Mouse (Mus musculus) adrenal gland, postnatal 36 days (tissue): ENCODE data around the gene Cog3. TPM values are rescaled to one million over a fixed set of nuclear protein-coding genes. Genes with fewer than 3 reads are reported as not detected.
"Not testable (repeated sequence)": the region's sequence is repeated elsewhere in the genome, so short reads cannot be mapped to it uniquely, and the experiment has no call there.

Source experiments
- DNase-seq, 2 experiments: peaks; one replicate each; pipeline ENCODE4 v3.0.0; 2021; ENCODE audit warnings: mixed read lengths in 1 of 2
- long read RNA-seq, 2 experiments: library from polyadenylated mRNA; stranded (forward); transcript quantifications; one replicate each; pipeline ENCODE4 v2.0.0; 2021; ENCODE audit warnings: borderline sequencing depth in 2 of 2
- total RNA-seq, 2 experiments: library from RNA; stranded (reverse); gene quantifications; 2 replicates each; pipeline ENCODE4 v1.2.3; 2021

The Cog3 gene
- 10 to 100 TPM; 26.5 to 33.3 TPM for total RNA-seq
- long read RNA-seq, experiment 1, full-length matches to known transcripts: 6 of 20 reads
- long read RNA-seq, experiment 1, partial matches to known transcripts: 12 of 20 reads
- long read RNA-seq, experiment 1, other reads (novel, unspliced or antisense): 2 of 20 reads
- long read RNA-seq, experiment 2, full-length matches to known transcripts: 3 of 5 reads
- long read RNA-seq, experiment 2, partial matches to known transcripts: 1 of 5 reads
- long read RNA-seq, experiment 2, other reads (novel, unspliced or antisense): 1 of 5 reads

- peak; percentile 99 for DNase-seq
Observed at GRCm38 (mm10) chr14:75753991-75754817, at the start of gene Cog3. Gene Cog3, minus strand, starts transcription at chr14:75754517.

DNA sequence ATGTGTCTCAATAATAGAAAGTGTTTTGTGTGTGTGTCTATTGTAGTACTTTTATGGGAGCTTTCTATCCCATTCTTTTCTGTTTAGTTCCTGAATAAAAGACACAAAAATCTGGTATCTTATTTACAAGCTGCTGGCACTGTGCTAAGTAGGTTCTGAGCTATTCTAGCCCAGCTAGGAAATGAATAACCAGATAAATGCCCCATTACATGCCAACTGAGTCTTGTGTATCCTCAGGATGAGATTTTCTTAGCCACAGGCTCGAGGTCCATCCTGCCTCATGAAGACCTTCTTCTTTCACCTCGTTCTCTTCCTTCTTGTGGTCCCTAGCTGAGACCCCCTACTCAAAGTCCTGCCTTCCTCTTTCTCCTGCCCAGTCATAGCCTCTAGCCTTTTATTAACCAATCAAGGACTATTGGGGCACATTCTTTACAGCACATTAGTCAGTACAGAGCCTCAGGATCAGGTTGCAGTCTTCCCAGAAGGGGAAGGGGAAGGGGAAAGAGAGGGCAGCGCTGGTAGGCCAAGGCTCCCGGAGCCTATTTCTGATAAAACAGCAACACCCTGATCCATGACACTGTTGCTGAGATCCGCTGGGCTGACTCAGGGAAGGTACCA lies 43.6 kb upstream of the Cog3 start:
- no peak for DNase-seq

DNA sequence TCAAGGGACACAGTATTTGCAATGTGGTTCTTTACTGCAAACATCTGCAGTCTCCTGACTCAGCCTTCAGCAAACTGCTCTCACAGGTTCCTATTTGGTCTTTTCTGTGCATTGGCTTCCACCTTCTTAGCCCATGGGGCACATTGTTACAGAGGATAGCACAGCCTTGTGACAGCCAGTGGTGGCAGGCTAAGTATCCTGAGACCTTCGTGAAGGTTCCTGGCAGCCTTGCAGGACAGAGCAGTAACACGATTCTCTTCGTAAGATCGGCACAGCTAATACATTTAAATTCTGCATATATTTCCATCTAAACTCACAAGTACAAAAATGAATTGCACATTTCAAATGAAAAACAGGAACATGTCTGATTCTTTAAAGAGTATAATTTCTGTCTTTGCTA lies 41.6 kb upstream of the Cog3 start:
- no peak for DNase-seq

DNA sequence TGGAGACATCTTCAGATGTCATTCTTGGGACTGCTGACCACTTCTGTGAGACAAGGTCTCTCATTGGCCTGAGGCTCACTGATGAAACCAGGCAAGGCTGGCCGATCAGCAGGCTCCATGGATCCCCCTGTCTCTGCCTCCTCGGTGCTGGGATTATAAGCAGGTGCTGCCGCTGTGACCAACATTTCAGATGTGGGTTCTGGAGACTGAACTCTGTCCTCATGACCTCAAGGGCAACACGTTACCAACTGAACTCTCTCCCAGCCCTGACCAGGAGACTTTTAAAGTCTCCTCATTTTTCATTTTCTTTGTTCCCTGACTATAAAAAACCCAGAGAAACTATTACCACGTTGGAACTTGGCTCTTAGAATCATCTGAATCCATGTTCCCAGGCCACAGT lies 40.4 kb upstream of the Cog3 start:
- no peak for DNase-seq

- DNase-seq: no peak
Observed at GRCm38 (mm10) chr14:75794324-75794723, 40.0 kb upstream of the Cog3 start.

- no peak for DNase-seq
Observed at GRCm38 (mm10) chr14:75793110-75793509, 38.8 kb upstream of the Cog3 start.

DNA sequence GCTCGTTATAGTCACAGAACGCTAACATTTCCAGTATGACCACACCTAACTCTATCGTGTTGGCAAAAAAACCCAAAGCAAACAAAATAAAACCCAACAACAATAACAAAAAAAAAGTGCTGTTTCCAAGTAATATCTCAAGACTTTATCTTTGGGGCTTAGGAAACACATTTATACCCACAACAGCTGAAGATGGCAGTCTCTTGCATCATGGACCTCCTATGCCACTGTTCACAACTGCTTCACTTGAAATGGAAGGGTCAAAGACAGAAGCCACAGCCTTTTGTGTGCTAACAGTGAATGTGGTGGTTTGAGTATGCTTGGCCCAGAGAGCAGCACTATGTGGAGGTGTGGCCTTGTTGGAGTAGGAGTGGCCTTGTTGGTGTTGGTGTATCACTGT lies 37.1 kb upstream of the Cog3 start:
- DNase-seq: no peak

GRCm38 (mm10) chr14:75790411-75790996 lies 36.2 kb upstream of the Cog3 start:
- DNase-seq: peak; percentile 51 to 53

DNA sequence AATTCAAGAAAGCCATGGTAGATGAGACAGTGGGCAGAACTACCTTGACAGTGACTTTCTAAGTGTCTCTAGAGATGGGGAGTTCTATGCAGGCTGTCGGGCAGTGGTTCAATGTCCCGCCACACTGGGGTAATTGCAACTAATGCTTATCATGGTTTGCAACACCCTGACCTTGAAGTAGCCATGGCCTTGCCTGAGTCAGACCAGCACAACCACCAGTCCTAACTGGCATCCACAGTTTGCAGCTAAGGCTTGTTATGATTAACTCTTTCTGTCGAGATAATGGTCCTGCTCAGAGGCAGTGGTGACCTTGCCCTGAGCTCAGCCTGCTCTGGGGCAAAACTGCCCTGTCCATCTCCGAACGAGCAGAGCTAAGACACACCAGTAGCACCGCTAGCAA lies 35.0 kb upstream of the Cog3 start:
- peak; percentile 81 to 87 for DNase-seq

DNA sequence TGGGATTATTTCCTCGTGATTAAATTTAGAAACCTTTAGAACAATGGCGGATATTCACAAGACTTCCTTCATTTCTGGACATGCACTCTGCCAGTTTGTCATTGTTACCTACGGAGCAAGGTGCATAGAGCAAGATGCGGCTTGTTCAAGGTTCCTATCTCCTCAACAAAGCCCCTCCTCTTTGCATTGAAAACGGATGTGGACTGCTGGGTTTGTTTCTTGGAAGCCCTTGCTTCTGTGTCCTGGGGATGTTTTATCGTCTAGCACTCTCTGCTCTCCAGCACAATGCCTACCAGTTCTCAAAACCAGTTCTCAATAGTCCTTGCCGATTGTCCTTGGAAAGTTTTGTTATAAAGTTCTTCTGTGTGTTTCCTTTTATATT lies 33.5 kb upstream of the Cog3 start:
- no peak for DNase-seq

DNA sequence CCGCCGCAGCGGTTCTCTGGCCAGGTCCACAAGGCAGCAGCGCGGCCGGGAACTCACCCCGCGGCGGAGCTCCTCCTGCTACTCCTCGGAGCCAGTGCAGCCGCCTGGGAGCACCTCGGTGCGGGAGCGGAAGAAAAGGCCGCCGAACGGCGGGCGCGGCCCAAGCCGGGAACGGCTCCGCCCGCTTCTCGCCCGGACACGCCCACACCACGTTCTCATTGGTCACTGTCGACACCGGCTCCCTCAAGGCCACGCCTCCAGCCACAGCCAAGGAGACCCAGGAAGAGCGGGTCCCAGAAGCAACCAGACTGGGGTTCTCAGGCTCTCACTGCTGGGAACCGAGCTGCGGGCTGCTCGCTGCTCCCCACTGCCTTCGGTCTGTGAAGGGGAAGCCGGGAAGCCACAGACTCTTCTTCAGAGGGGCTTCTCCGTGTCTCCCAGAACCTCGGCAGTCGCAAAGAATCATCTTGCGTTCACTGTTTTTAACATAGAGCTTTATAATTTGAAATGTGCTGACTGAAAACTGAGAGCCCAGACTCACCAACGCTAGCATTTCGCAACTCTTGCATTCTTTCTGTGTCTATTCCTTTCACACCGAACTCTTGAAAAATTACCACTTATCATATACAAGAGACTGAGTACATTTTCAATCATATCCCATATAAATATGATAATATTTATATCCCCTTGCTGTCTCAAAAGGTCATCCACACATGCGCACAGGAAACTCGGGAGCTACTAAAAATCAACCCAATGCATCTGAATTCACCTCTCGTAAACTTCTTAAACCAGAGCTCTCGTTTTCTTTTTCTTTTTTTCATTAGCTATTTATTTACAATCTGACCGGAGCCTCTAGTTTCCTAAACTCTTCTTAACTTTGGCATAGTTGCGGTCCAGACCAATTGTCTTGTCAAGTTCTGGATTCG lies 32.8 kb upstream of the Cog3 start, which contains the start of gene Slc25a30:
Slc25a30 (minus strand) TSS at position 170 of the 926 bp plus-strand sequence.
- peak; percentile 99 for DNase-seq

- no peak for DNase-seq
Observed at GRCm38 (mm10) chr14:75786424-75786867, 32.1 kb upstream of the Cog3 start.

DNA sequence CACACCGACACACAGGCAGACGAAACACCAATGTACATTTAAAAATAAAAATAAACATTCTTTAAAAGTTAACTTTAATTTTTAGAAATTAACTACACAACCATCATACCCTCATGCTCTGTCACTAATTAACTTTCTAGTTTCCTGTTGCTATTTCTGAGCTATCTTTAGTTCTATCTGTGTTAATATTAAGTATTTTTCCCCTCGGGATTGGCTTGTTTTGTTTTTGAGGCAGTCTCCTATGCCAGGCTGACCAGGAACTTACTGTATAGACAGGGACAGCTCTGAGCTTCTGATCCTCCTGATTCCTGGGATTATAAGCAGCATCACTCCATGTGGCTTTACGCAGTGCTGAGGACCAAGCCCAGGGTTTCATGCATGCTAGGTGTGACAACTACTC lies 25.6 kb upstream of the Cog3 start:
- DNase-seq: no peak

DNA sequence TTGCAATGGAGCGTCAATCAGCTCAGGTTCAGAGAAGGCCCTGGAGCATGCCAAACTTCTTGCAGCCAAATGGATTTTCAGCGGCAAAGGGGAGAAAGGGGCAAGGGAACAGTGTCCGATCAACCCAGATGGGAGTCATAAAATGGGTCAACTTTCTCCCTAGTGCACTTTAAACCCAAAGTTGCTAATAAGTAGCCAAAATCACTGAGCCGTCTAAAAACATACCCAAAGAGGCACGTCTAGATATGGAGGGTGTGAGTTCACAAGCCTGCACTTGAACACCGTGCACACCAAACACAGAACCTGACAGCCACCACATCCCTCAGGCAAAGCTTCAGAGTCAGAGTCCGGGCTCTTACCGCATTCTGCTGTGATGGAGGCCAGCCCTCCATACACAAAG lies 22.3 kb upstream of the Cog3 start:
- DNase-seq: no peak

DNA sequence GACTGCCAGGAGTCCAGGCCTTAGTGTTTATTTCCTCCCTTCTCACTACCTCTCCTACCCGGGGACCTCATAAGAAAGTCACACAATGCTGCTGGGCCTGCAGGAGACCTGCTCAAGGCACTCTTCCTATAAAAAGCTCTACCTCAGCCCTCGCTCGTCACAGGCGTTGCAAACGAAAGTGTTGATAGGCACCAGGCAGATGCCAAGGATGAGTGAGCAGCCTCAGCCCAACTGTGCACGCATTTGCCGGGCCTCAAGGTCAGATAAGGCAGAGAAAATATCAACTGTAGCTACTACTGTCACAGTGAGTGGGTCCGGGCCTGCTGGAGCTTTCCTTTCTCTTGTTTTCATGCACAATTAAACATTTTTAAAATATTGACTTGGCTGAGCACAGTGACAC lies 19.1 kb upstream of the Cog3 start:
- DNase-seq: peak; percentile 59 to 63

GRCm38 (mm10) chr14:75772407-75772806 lies 18.1 kb upstream of the Cog3 start:
- DNase-seq: not testable (repeated sequence)

DNA sequence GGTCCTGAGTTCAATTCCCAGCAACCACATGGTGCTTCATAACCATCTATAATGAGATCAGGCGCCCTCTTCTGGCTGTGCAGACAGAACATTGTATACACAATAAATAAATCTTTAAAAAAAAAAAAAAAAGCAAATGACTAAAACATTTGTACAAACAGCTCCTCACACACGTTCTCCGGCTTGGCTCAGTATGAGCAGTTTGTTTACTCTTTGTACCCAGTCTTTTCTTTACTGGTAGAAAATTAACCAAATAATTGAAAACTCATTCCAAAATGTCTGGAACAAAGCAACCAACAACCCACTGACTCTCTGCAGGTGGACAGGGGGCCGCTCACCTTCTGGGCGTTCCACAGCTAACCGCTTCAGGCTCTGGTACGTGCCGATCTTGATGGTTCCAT lies 16.8 kb upstream of the Cog3 start:
- DNase-seq: no peak

DNA sequence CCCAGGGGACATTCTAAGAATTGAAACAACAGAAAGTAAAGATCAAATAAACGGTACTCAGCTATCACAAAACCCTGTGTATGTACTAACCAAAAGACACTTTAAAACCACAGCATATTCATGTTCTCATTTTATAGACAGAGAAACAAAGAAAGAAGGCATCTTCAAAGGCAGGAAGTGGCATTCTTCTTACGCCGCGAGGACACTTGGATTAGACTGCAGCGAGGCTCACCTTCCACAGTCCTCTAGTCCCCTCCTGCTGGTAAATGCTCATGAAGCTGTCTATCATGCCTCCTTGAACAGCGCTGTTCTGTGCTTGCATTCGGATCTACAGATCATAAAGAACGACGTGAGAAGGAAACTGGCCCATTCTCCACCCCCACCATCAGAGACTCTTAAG lies 15.0 kb upstream of the Cog3 start:
- no peak for DNase-seq

GRCm38 (mm10) chr14:75768275-75768608 lies 13.9 kb upstream of the Cog3 start:
- no peak for DNase-seq

- DNase-seq: peak; percentile 70 to 76
Observed at GRCm38 (mm10) chr14:75767492-75768274, 13.4 kb upstream of the Cog3 start.
